Mouse (Mus musculus): ENCODE measurements around the gene Spata22. TPM values are rescaled to one million over a fixed set of nuclear protein-coding genes. Genes with fewer than 3 reads are reported as not detected.

Gene Spata22
- total and polyA plus RNA-seq, 2 experiments from 2014 or later: 0.12 TPM; not detected in 1

DNA sequence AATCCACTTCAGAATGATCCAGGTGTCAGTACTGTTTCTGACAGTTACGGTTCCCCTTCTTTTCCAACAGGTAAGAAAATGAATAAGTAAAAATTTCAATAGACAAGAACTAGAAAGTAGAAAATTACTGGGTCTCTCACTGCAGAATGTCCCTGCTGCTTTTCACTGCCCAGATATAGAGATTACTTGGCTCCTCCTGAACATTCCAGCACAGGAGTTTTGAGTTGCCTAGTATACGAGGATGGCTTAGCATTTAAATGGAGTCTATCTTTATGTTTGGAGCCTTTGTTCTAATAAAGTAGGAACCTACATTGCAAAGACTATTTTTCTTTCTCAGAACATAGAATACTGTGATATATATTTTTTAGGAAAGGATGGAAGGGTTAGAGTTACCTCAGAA, 3.8 kb downstream of the Spata22 start:
- no peak for ATAC-seq
- H3K36me3 ChIP-seq (ENCODE audit: insufficient read depth): no peaks in the 10 kb centered on the region

DNA sequence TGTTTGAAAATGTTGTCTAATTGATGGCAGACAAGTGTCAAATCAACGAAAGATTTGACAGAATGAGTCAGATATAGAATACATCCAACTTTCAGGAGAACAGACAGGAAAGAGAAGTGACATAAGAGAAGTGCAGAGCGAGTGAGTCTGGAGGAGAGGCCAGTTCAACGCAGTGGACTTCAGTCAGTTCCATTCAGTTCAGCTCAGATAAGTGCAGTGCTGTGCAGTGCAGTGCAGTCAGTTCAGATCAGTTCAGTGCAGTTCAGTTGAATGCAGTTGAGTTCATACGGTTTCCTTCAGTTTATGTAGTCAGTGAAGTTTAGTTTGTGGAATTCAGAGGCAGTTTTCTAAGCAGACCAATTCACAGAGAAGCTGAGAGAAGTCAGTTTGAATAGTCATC, 7.4 kb downstream of the Spata22 start:
- no peaks in the 10 kb centered on the region for H3K36me3 ChIP-seq (ENCODE audit: insufficient read depth)
- H3K27me3 ChIP-seq (ENCODE audit: insufficient read depth, low read length): no peaks in the 10 kb centered on the region
- no peak for ATAC-seq
- no peak overlapping the region for H3K4me2 ChIP-seq (ENCODE audit: low read depth)
- H3K9me3 ChIP-seq (ENCODE audit: low read length): no peaks in the 10 kb centered on the region
- H3K4me1 ChIP-seq (ENCODE audit: insufficient read depth): no peaks in the 10 kb centered on the region
- 72% methylated on average over 4 of the region's 4 CpGs for WGBS
- no peak overlapping the region for H3K4me3 ChIP-seq (ENCODE audit: low read depth, low read length)
- no peak overlapping the region for H3K27ac ChIP-seq (ENCODE audit: low read depth, low read length)
- H3K9ac ChIP-seq: no peak overlapping the region
- DNase-seq: no peak
- TF ChIP-seq CTCF (IDR thresholded peaks at IDR 0.05; ENCODE audit: low read depth): no peak

More for the DNA sequence above, 3.8 kb downstream of the Spata22 start:
- Histone ChIP-seq H3K4me2 (ENCODE audit: low read depth) (no peak overlapping the region), H3K27ac (ENCODE audit: low read depth, low read length) (no peak overlapping the region), H3K4me1 (ENCODE audit: insufficient read depth) (no peaks in the 10 kb centered on the region), H3K27me3 (ENCODE audit: insufficient read depth, low read length) (no peaks in the 10 kb centered on the region), H3K4me3 (ENCODE audit: low read depth, low read length) (no peak overlapping the region), H3K9me3 (ENCODE audit: low read length) (no peaks in the 10 kb centered on the region), H3K9ac (no peak overlapping the region)
- DNase-seq: no peak
- WGBS: 51% methylated on average over 2 of the region's 2 CpGs
- TF ChIP-seq CTCF (IDR thresholded peaks at IDR 0.05; ENCODE audit: low read depth): no peak

DNA sequence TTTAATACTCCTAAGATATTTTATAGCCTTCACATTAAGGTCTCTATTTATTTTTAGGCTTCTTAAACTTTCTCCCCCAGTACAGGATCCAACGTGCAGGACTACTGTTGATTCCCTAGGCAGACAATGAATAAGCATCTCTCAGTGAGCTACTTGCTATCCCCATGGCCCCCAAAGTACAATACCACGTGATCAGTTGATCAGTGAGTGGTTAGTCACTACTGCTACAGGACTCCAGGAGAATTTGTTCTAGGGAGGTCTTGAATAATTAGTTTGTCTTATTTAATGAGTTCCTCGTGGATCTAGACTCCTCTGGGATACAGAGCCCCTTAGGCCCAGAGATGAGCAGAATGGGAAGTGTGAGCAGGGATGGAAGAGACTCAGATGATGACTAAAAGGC, 20.9 kb downstream of the Spata22 start, which contains the start of gene Olfr20:
Olfr20 (plus strand) TSS at position 301 of the 400 bp plus-strand sequence.
- WGBS: 47% methylated on average over 3 of the region's 3 CpGs
- Histone ChIP-seq H3K4me3 (ENCODE audit: low read depth, low read length) (no peak within 1 kb of the TSS), H3K36me3 (ENCODE audit: insufficient read depth) (no peaks in the 10 kb centered on the region), H3K9me3 (ENCODE audit: low read length) (no peaks in the 10 kb centered on the region), H3K4me1 (ENCODE audit: insufficient read depth) (no peaks in the 10 kb centered on the region), H3K27ac (ENCODE audit: low read depth, low read length) (no peak within 1 kb of the TSS), H3K9ac (no peak within 1 kb of the TSS), H3K27me3 (ENCODE audit: insufficient read depth, low read length) (no peaks in the 10 kb centered on the region), H3K4me2 (ENCODE audit: low read depth) (no peak within 1 kb of the TSS)
- ATAC-seq (no peak), DNase-seq (no peak)
- no peak for TF ChIP-seq CTCF (IDR thresholded peaks at IDR 0.05; ENCODE audit: low read depth)

DNA sequence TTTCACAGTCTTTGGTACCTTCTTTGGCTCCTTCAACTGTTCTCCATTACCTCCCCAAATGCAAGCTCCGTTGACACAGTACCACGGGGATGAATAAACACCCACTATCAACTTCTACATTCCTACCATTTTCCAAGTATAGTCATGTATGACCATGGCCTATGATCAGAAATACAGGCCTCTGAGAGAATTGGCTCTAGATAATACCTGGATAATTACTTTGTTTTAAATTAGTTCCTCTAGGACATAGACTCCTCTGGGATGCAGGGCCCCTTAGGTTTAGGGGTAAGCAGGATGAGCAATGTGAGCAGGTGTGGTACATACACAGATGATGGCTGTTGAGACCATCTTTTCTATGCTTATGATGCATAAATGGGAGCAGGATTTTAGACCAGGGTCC, 41.4 kb downstream of the Spata22 start, which contains the start of gene Olfr376:
Olfr376 (plus strand) TSS at position 301 of the 400 bp plus-strand sequence.
- Histone ChIP-seq H3K4me1 (ENCODE audit: insufficient read depth) (no peaks in the 10 kb centered on the region), H3K36me3 (ENCODE audit: insufficient read depth) (no peaks in the 10 kb centered on the region), H3K4me2 (ENCODE audit: low read depth) (no peak within 1 kb of the TSS), H3K27ac (ENCODE audit: low read depth, low read length) (no peak within 1 kb of the TSS), H3K27me3 (ENCODE audit: insufficient read depth, low read length) (no peaks in the 10 kb centered on the region), H3K9ac (no peak within 1 kb of the TSS), H3K9me3 (ENCODE audit: low read length) (no peaks in the 10 kb centered on the region), H3K4me3 (ENCODE audit: low read depth, low read length) (no peak within 1 kb of the TSS)
- no peak for ATAC-seq
- no peak for DNase-seq
- 94% methylated on average over 2 of the region's 2 CpGs for WGBS
- no peak for TF ChIP-seq CTCF (IDR thresholded peaks at IDR 0.05; ENCODE audit: low read depth)

DNA sequence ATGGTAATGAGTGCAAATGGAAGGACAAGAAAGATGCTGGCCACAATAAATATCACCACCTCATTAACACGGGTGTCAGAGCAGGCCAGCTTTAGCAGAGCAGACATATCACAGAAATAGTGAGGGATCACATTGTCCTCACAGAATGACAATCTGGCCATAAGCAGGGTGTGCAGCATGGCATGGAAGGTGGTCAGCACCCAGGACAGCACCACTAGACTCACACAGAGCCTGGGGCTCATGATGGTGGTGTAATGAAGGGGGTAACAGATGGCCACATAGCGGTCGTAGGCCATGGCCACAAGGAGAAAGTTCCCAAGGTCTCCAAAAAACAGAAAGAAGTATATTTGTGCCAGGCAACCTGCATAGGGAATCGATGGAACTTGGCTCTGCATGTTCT, 65.8 kb downstream of the Spata22 start:
- Histone ChIP-seq H3K9ac (no peak overlapping the region), H3K9me3 (ENCODE audit: low read length) (no peaks in the 10 kb centered on the region), H3K4me2 (ENCODE audit: low read depth) (no peak overlapping the region), H3K36me3 (ENCODE audit: insufficient read depth) (no peaks in the 10 kb centered on the region), H3K4me1 (ENCODE audit: insufficient read depth) (no peaks in the 10 kb centered on the region), H3K27ac (ENCODE audit: low read depth, low read length) (no peak overlapping the region), H3K4me3 (ENCODE audit: low read depth, low read length) (no peak overlapping the region), H3K27me3 (ENCODE audit: insufficient read depth, low read length) (no peaks in the 10 kb centered on the region)
- 75% methylated on average over 4 of the region's 4 CpGs for WGBS
- ATAC-seq (no peak), DNase-seq (no peak)
- no peak for TF ChIP-seq CTCF (IDR thresholded peaks at IDR 0.05; ENCODE audit: low read depth)

Other genes starting within 250 kb of the Spata22 start
- 0.08 and 0.24 TPM in 2 replicates for gene Itgae, start 239.2 kb upstream of the Spata22 start, total RNA-seq (2014; rRNA removed)
- gene Itgae, start 239.2 kb upstream of the Spata22 start, polyA plus RNA-seq (2015; fragmentation: Nextera tagmentation; extraction: Ambion mirVana): 0.20 and 0.21 TPM in 2 replicates
- gene Haspin, start 191.4 kb upstream of the Spata22 start, total RNA-seq (2014; rRNA removed): 0.85 and 2.0 TPM in 2 replicates
- gene Haspin, start 191.4 kb upstream of the Spata22 start, polyA plus RNA-seq (2015; fragmentation: Nextera tagmentation; extraction: Ambion mirVana): 2.3 and 2.4 TPM in 2 replicates
- 0.46 and 0.57 TPM in 2 replicates for gene P2rx5, start 169.3 kb upstream of the Spata22 start, total RNA-seq (2014; rRNA removed)
- 0.69 TPM in 2 replicates for gene P2rx5, start 169.3 kb upstream of the Spata22 start, polyA plus RNA-seq (2015; fragmentation: Nextera tagmentation; extraction: Ambion mirVana)
- gene Emc6, start 152.7 kb upstream of the Spata22 start, total RNA-seq (2014; rRNA removed): 127 and 153 TPM in 2 replicates
- gene Emc6, start 152.7 kb upstream of the Spata22 start, polyA plus RNA-seq (2015; fragmentation: Nextera tagmentation; extraction: Ambion mirVana): 182 and 219 TPM in 2 replicates
- 52.2 and 59.5 TPM in 2 replicates for gene Tax1bp3, start 152.7 kb upstream of the Spata22 start, total RNA-seq (2014; rRNA removed)
- 122 and 137 TPM in 2 replicates for gene Tax1bp3, start 152.7 kb upstream of the Spata22 start, polyA plus RNA-seq (2015; fragmentation: Nextera tagmentation; extraction: Ambion mirVana)
- gene Ctns, start 130.7 kb upstream of the Spata22 start, total RNA-seq (2014; rRNA removed): 15.3 and 17.0 TPM in 2 replicates
- 9.6 and 12.7 TPM in 2 replicates for gene Ctns, start 130.7 kb upstream of the Spata22 start, polyA plus RNA-seq (2015; fragmentation: Nextera tagmentation; extraction: Ambion mirVana)
- 0.85 and 1.8 TPM in 2 replicates for gene Shpk, start 130.3 kb upstream of the Spata22 start, total RNA-seq (2014; rRNA removed)
- 1.5 and 2.2 TPM in 2 replicates for gene Shpk, start 130.3 kb upstream of the Spata22 start, polyA plus RNA-seq (2015; fragmentation: Nextera tagmentation; extraction: Ambion mirVana)
- 0.38 TPM in 2 replicates for gene Trpv1, start 95.4 kb upstream of the Spata22 start, total RNA-seq (2014; rRNA removed)
- gene Trpv1, start 95.4 kb upstream of the Spata22 start, polyA plus RNA-seq (2015; fragmentation: Nextera tagmentation; extraction: Ambion mirVana): 0.22 and 0.38 TPM in 2 replicates
- 0.29 and 0.31 TPM in 2 replicates for gene Trpv3, start 62.4 kb upstream of the Spata22 start, total RNA-seq (2014; rRNA removed)
- gene Trpv3, start 62.4 kb upstream of the Spata22 start, polyA plus RNA-seq (2015; fragmentation: Nextera tagmentation; extraction: Ambion mirVana): 0.05 and 0.13 TPM in 2 replicates
- gene Aspa, start 145 bp upstream of the Spata22 start, total RNA-seq (2014; rRNA removed): 3.5 and 4.3 TPM in 2 replicates
- 4.0 and 4.1 TPM in 2 replicates for gene Aspa, start 145 bp upstream of the Spata22 start, polyA plus RNA-seq (2015; fragmentation: Nextera tagmentation; extraction: Ambion mirVana)
- gene Gm49340, start within 50 bp of the Spata22 start, total RNA-seq (2014; rRNA removed): not detected in 2 replicates
- not detected in 2 replicates for gene Gm49340, start within 50 bp of the Spata22 start, polyA plus RNA-seq (2015; fragmentation: Nextera tagmentation; extraction: Ambion mirVana)
- gene Olfr20, start 21.0 kb downstream of the Spata22 start, total RNA-seq (2014; rRNA removed): not detected in 2 replicates
- not detected in 2 replicates for gene Olfr20, start 21.0 kb downstream of the Spata22 start, polyA plus RNA-seq (2015; fragmentation: Nextera tagmentation; extraction: Ambion mirVana)
- not detected in 2 replicates for gene Olfr376, start 41.5 kb downstream of the Spata22 start, total RNA-seq (2014; rRNA removed)
- not detected in 2 replicates for gene Olfr376, start 41.5 kb downstream of the Spata22 start, polyA plus RNA-seq (2015; fragmentation: Nextera tagmentation; extraction: Ambion mirVana)
- not detected in 2 replicates for gene Olfr1, start 69.9 kb downstream of the Spata22 start, total RNA-seq (2014; rRNA removed)
- gene Olfr1, start 69.9 kb downstream of the Spata22 start, polyA plus RNA-seq (2015; fragmentation: Nextera tagmentation; extraction: Ambion mirVana): not detected in 2 replicates
- gene Olfr378, start 98.7 kb downstream of the Spata22 start, total RNA-seq (2014; rRNA removed): not detected in 2 replicates
- not detected in 2 replicates for gene Olfr378, start 98.7 kb downstream of the Spata22 start, polyA plus RNA-seq (2015; fragmentation: Nextera tagmentation; extraction: Ambion mirVana)
- gene Olfr380, start 127.8 kb downstream of the Spata22 start, total RNA-seq (2014; rRNA removed): not detected in 2 replicates
- not detected in 2 replicates for gene Olfr380, start 127.8 kb downstream of the Spata22 start, polyA plus RNA-seq (2015; fragmentation: Nextera tagmentation; extraction: Ambion mirVana)
- not detected in 2 replicates for gene Olfr381, start 161.9 kb downstream of the Spata22 start, total RNA-seq (2014; rRNA removed)
- gene Olfr381, start 161.9 kb downstream of the Spata22 start, polyA plus RNA-seq (2015; fragmentation: Nextera tagmentation; extraction: Ambion mirVana): not detected in 2 replicates
- not detected in 2 replicates for gene Olfr382, start 187.5 kb downstream of the Spata22 start, total RNA-seq (2014; rRNA removed)
- gene Olfr382, start 187.5 kb downstream of the Spata22 start, polyA plus RNA-seq (2015; fragmentation: Nextera tagmentation; extraction: Ambion mirVana): not detected in 2 replicates